Mouse (Mus musculus): ENCODE measurements around the gene Alg10b.

GRCm38 (mm10) chr15:90183511-90183910 lies 40.6 kb upstream of the Alg10b start:
- no peak for TF ChIP-seq CTCF (IDR thresholded peaks at IDR 0.05; ENCODE audit: low read depth, low read length)
- no peak for TF ChIP-seq GATA1 (IDR thresholded peaks at IDR 0.05; ENCODE audit: borderline replicate concordance, low read length)
- no peak for TF ChIP-seq GATA2 (IDR thresholded peaks at IDR 0.05; ENCODE audit: borderline replicate concordance, low read depth, low read length)
- no peak for TF ChIP-seq POLR2AphosphoS5 (IDR thresholded peaks at IDR 0.05; ENCODE audit: insufficient replicate concordance, low read depth, low read length)

Measured in G1E (cell line).